In genomic region chr4:139598950-139599518, GRCm38 (mm10) we compare ENCODE assay signal across 7 mouse cellular contexts. TPM values are rescaled to one million over a fixed set of nuclear protein-coding genes. Genes with fewer than 3 reads are reported as not detected.
DNase-seq lines count a peak whose midpoint lies in the region; ATAC-seq and TF ChIP-seq lines count a peak whose summit lies in the region.

No protein-coding gene starts in this region.

- no peak for TF ChIP-seq POLR2A in spleen, adult 2 months (IDR thresholded peaks at IDR 0.05; ENCODE audit: low read depth, low read length)

- H3K4me1 ChIP-seq in limb, embryonic 13.5 days, result peaks cover 87% of the 10 kb centered on the region
- H3K4me1 ChIP-seq in midbrain, embryonic 14.5 days (ENCODE audit: control insufficient read depth, insufficient read depth, low read length), result peaks cover 59% of the 10 kb centered on the region
- peaks cover 27% of the 10 kb centered on the region for H3K4me1 ChIP-seq in spleen, adult 2 months (ENCODE audit: control insufficient read depth, insufficient read depth, insufficient read length)

- peak; percentile 91 for DNase-seq in ZHBTc4 (ENCODE audit: low read depth, low spot score)
- DNase-seq in embryo, embryonic 10.5 days (ENCODE audit: low spot score), result peak; percentile 92
- DNase-seq in gastrocnemius, postnatal 25 days, result peak; percentile 81
- DNase-seq in induced T-regulatory cell, adult 2 months (ENCODE audit: low read depth), result peak; percentile 93
- DNase-seq in midbrain, embryonic 14.5 days, result peak; percentile 82
- peak in 1 of 2 experiments; percentile 48 for DNase-seq in spleen, adult 2 months (ENCODE audit: low read depth in 1 of 2, low spot score in 2 of 2)

- H3K36me3 ChIP-seq in limb, embryonic 13.5 days, result no peaks in the 10 kb centered on the region
- no peaks in the 10 kb centered on the region for H3K36me3 ChIP-seq in midbrain, embryonic 14.5 days (ENCODE audit: control insufficient read depth, insufficient read depth, low read length)
- no peaks in the 10 kb centered on the region for H3K36me3 ChIP-seq in spleen, adult 2 months (ENCODE audit: control insufficient read depth, insufficient read depth, low read length)

- ATAC-seq in limb, embryonic 13.5 days (ENCODE audit: low FRiP score, low read depth), result peak; percentile 75
- peak; percentile 22; the same call in 1 of the 2 replicates for ATAC-seq in midbrain, embryonic 14.5 days (ENCODE audit: low FRiP score, low TSS enrichment)

- peak overlapping the region; percentile 94 for H3K27ac ChIP-seq in limb, embryonic 13.5 days
- H3K27ac ChIP-seq in midbrain, embryonic 14.5 days (replicated peaks; ENCODE audit: low read depth, low read length), result peak overlapping the region; percentile 74
- peak overlapping the region; percentile 73 for H3K27ac ChIP-seq in spleen, adult 2 months (ENCODE audit: insufficient read depth, low read length)

- H3K27me3 ChIP-seq in limb, embryonic 13.5 days, result no peaks in the 10 kb centered on the region
- no peaks in the 10 kb centered on the region for H3K27me3 ChIP-seq in midbrain, embryonic 14.5 days (ENCODE audit: control insufficient read depth, insufficient read depth, low read length)
- H3K27me3 ChIP-seq in spleen, adult 2 months (ENCODE audit: control insufficient read depth, insufficient read depth, low read length), result no peaks in the 10 kb centered on the region

- no peaks in the 10 kb centered on the region for H3K9me3 ChIP-seq in limb, embryonic 13.5 days
- H3K9me3 ChIP-seq in midbrain, embryonic 14.5 days (ENCODE audit: control insufficient read depth, low read length), result no peaks in the 10 kb centered on the region

- peak overlapping the region; percentile 23 for H3K4me3 ChIP-seq in limb, embryonic 13.5 days
- no peak overlapping the region for H3K4me3 ChIP-seq in midbrain, embryonic 14.5 days (replicated peaks; ENCODE audit: low read depth, low read length)
- H3K4me3 ChIP-seq in spleen, adult 2 months (ENCODE audit: extremely low read depth, insufficient read depth, insufficient read length), result peak overlapping the region; percentile 39; the same call in 1 of the 2 replicates

- peak overlapping the region; percentile 61 for H3K4me2 ChIP-seq in limb, embryonic 13.5 days (replicated peaks)
- H3K4me2 ChIP-seq in midbrain, embryonic 14.5 days (ENCODE audit: low read length), result peak overlapping the region; percentile 51

- 0% methylated on average over 12 of the region's 12 CpGs for WGBS in limb, embryonic 13.5 days
- under 1% methylated on average over 12 of the region's 12 CpGs for WGBS in midbrain, embryonic 14.5 days
- 2% methylated on average over 12 of the region's 12 CpGs for WGBS in spleen, adult 2 months

- TF ChIP-seq CTCF in spleen, adult 2 months (IDR thresholded peaks at IDR 0.05; ENCODE audit: extremely low read depth, insufficient read depth, insufficient read length, insufficient replicate concordance), result no peak

- H3K9ac ChIP-seq in limb, embryonic 13.5 days, result peak overlapping the region; percentile 48
- peak overlapping the region; percentile 43; the same call in 1 of the 2 replicates for H3K9ac ChIP-seq in midbrain, embryonic 14.5 days (replicated peaks; ENCODE audit: low read length)

RNA-seq across cellular contexts. Expression of gene Gm21969, which starts 4.0 kb away (rescaled TPM):
- total RNA-seq in gastrocnemius, postnatal 25 days (2021), result under 1 TPM in 1 of 2 experiments, not detected in 1; 0.08 TPM
- not detected in 2 replicates for polyA plus RNA-seq in limb, embryonic 13.5 days (2015; fragmentation: Nextera tagmentation; extraction: Ambion mirVana)
- polyA plus RNA-seq in midbrain, embryonic 14.5 days (2014; fragmentation: Nextera tagmentation; extraction: Ambion mirVana), result not detected in 2 replicates
- polyA plus RNA-seq in spleen, adult 2 months (2012; rRNA removed), result 0.01 TPM in 1 of 2 replicates, not detected in the other

RNA-seq across cellular contexts. Expression of gene Aldh4a1, which starts 23.6 kb away (rescaled TPM):
- total RNA-seq in gastrocnemius, postnatal 25 days (2021), result 10 to 100 TPM; 62.2 to 72.0 TPM
- 24.7 and 25.9 TPM in 2 replicates for polyA plus RNA-seq in limb, embryonic 13.5 days (2015; fragmentation: Nextera tagmentation; extraction: Ambion mirVana)
- 14.1 and 15.2 TPM in 2 replicates for polyA plus RNA-seq in midbrain, embryonic 14.5 days (2014; fragmentation: Nextera tagmentation; extraction: Ambion mirVana)
- 18.9 and 21.5 TPM in 2 replicates for polyA plus RNA-seq in spleen, adult 2 months (2012; rRNA removed)

RNA-seq across cellular contexts. Expression of gene Tas1r2, which starts 54.3 kb away (rescaled TPM):
- not detected for total RNA-seq in gastrocnemius, postnatal 25 days (2021)
- polyA plus RNA-seq in limb, embryonic 13.5 days (2015; fragmentation: Nextera tagmentation; extraction: Ambion mirVana), result not detected in 2 replicates
- not detected in 2 replicates for polyA plus RNA-seq in midbrain, embryonic 14.5 days (2014; fragmentation: Nextera tagmentation; extraction: Ambion mirVana)
- not detected in 2 replicates for polyA plus RNA-seq in spleen, adult 2 months (2012; rRNA removed)
